Mouse (Mus musculus) ES-E14 (cell line): ENCODE data around the gene Palm3.

Experiments
- CHD2 ChIP-seq: IDR thresholded peaks from 2 replicates; pipeline ENCODE4 v1.6.1; 2014; ENCODE audit warnings: mild to moderate bottlenecking, low read depth, low read length, inconsistent platforms
- HCFC1 ChIP-seq: IDR thresholded peaks from 2 replicates; pipeline ENCODE4 v1.6.1; 2012; ENCODE audit warnings: low read length, inconsistent platforms, borderline replicate concordance; ENCODE audit not compliant: insufficient read depth
- ZC3H11A ChIP-seq: IDR thresholded peaks from 2 replicates; pipeline ENCODE4 v1.6.1; 2012; ENCODE audit warnings: low read depth, mild to moderate bottlenecking, inconsistent platforms, low read length, borderline replicate concordance
- ZNF384 ChIP-seq: IDR thresholded peaks from 2 replicates; pipeline ENCODE4 v1.6.1; 2012; ENCODE audit warnings: low read depth, low read length, inconsistent platforms

- TF ChIP-seq CHD2: no peak
- TF ChIP-seq ZC3H11A: no peak
- no peak for TF ChIP-seq ZNF384
- no peak for TF ChIP-seq HCFC1
Observed at GRCm38 (mm10) chr8:84015833-84016232, 5.4 kb upstream of the Palm3 start.
